Mouse (Mus musculus): ENCODE data around the gene Zfp580.
A peak's percentile ranks its signal among the peaks of the same experiment; 100 is the strongest.
"Not testable (repeated sequence)": the region's sequence is repeated elsewhere in the genome, so short reads cannot be mapped to it uniquely, and the experiment has no call there.

Gene Zfp580

GRCm38 (mm10) chr7:5074984-5075383 lies 23.6 kb downstream of the Zfp580 start:
- DNase-seq, result no peak

- DNase-seq, result no peak
Measured at GRCm38 (mm10) chr7:5076931-5077330, 25.6 kb downstream of the Zfp580 start.

- DNase-seq, result not testable (repeated sequence)
Measured at GRCm38 (mm10) chr7:5079365-5080009, 28.1 kb downstream of the Zfp580 start.

- DNase-seq, result peak; percentile 93 to 95
Measured at GRCm38 (mm10) chr7:5080010-5080751, 28.8 kb downstream of the Zfp580 start, which contains the start of gene Epn1. Gene Epn1 (plus strand): TSS chr7:5080235.

GRCm38 (mm10) chr7:5080815-5081214 lies 29.5 kb downstream of the Zfp580 start:
- no peak for DNase-seq

GRCm38 (mm10) chr7:5081241-5081640 lies 29.9 kb downstream of the Zfp580 start:
- DNase-seq, result no peak

- DNase-seq, result no peak
Measured at GRCm38 (mm10) chr7:5081939-5082338, 30.6 kb downstream of the Zfp580 start.

- DNase-seq, result no peak
Measured at GRCm38 (mm10) chr7:5083325-5084105, 32.2 kb downstream of the Zfp580 start.

GRCm38 (mm10) chr7:5085512-5085911 lies 34.2 kb downstream of the Zfp580 start:
- no peak for DNase-seq

- DNase-seq, result no peak
Measured at GRCm38 (mm10) chr7:5086921-5087440, 35.6 kb downstream of the Zfp580 start.

- no peak for DNase-seq
Measured at GRCm38 (mm10) chr7:5087886-5088285, 36.5 kb downstream of the Zfp580 start.

- no peak for DNase-seq
Measured at GRCm38 (mm10) chr7:5089853-5090252, 38.5 kb downstream of the Zfp580 start.

GRCm38 (mm10) chr7:5091008-5091728 lies 39.8 kb downstream of the Zfp580 start:
- no peak for DNase-seq

- DNase-seq, result no peak
Measured at GRCm38 (mm10) chr7:5092381-5092780, 41.0 kb downstream of the Zfp580 start.

- no peak for DNase-seq
Measured at GRCm38 (mm10) chr7:5092831-5093510, 41.6 kb downstream of the Zfp580 start.

- DNase-seq, result no peak
Measured at GRCm38 (mm10) chr7:5098769-5099168, 47.4 kb downstream of the Zfp580 start.

GRCm38 (mm10) chr7:5099796-5100195 lies 48.5 kb downstream of the Zfp580 start:
- DNase-seq, result no peak

- DNase-seq, result no peak
Measured at GRCm38 (mm10) chr7:5101066-5101663, 49.8 kb downstream of the Zfp580 start.

GRCm38 (mm10) chr7:5102564-5102963 lies 51.2 kb downstream of the Zfp580 start:
- DNase-seq, result no peak
